Mouse (Mus musculus) bone marrow, adult 2 months (tissue): Measurements from ENCODE around the gene Fbxw21. TPM values are rescaled to one million over a fixed set of nuclear protein-coding genes. Genes with fewer than 3 reads are reported as not detected.

Experiments
- H3K27ac ChIP-seq: fragments of 200-500 bp; 2 replicates; pipeline ENCODE4 v1.5.1; 2012; ENCODE audit warnings: low read depth, mild to moderate bottlenecking, control low read depth, inconsistent platforms, low read length; ENCODE audit not compliant: control insufficient read depth, poor library complexity, insufficient read depth
- H3K4me1 ChIP-seq: fragments of 200-500 bp; 2 replicates; pipeline ENCODE4 v1.6.1; 2011; ENCODE audit warnings: low read length; ENCODE audit not compliant: control insufficient read depth, insufficient read depth
- H3K4me3 ChIP-seq: fragments of 200-500 bp; replicated peaks from 2 replicates; pipeline ENCODE3; 2011; ENCODE audit warnings: mild to moderate bottlenecking, low read depth, low read length, control low read depth; ENCODE audit not compliant: control insufficient read depth
- CTCF ChIP-seq: fragments of 200-500 bp; IDR thresholded peaks from 2 replicates; pipeline ENCODE4 v1.5.1; 2011; ENCODE audit warnings: low read length, control low read depth; ENCODE audit not compliant: control insufficient read depth, insufficient read depth
- POLR2A ChIP-seq: fragments of 200-500 bp; IDR thresholded peaks from 2 replicates; pipeline ENCODE4 v1.6.1; 2011; ENCODE audit warnings: low read depth, mild to moderate bottlenecking, control low read depth, low read length, borderline replicate concordance; ENCODE audit not compliant: control insufficient read depth
- WGBS: fragments of 180-500 bp; shearing (Covaris S2); methylation state at CpG from one replicate; pipeline ENCODE4 v1.1.7; 2018; 5-methylcytosine and 5-hydroxymethylcytosine counted together
- polyA plus RNA-seq: library from polyadenylated mRNA; stranded (reverse); fragments of >200 nt; gene quantifications from 2 replicates; pipeline ENCODE4 v1.2.4, GENCODE M21; 2011; ENCODE audit warnings: low replicate concordance; ENCODE audit not compliant: missing spikeins, insufficient read depth, insufficient read length

Fbxw21 gene
- polyA plus RNA-seq, 1 experiment = not detected

DNA sequence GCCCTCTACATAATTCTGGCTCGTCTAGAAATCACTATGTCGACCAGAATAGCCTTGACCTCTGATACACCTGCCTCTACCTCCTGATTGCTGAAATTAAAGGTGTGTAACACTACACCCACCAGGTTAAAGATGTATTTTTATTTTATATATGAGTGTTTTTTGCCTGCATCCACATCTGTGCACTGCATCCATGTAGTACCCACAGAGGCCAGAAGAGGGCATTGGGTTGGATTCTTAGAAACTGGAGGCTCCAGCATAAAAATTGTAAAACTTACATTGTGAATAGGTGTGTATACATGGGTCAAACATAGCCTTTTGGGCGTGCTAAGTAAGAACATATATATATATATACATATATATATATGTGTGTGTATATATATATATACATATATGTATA lies 33.6 kb downstream of the Fbxw21 start:
- TF ChIP-seq POLR2A = no peak
- no peak for TF ChIP-seq CTCF
- 46% methylated on average over 3 of the region's 3 CpGs for WGBS
- H3K4me1 ChIP-seq = no peaks in the 10 kb centered on the region
- H3K4me3 ChIP-seq = no peak overlapping the region
- no peak overlapping the region for H3K27ac ChIP-seq

DNA sequence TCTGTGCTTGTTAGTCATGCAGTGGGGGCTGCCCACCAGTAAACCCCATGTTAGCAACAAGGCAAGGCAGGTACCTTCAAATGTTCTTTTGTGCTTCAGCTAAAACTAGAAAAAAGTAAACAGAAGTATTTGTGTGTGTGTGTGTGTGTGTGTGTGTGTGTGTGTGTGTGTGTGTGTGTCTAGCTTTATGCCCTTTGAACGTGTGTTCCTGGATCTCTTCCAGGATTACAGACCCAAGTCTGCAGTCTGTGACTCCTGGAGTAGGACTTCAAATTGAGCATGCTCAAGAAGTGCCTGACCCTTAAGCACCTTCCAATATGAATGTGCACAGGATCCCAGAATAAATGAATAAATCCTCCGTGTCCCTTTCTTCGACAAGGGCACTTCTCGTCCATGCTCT lies 34.8 kb downstream of the Fbxw21 start:
- 80% methylated on average over 4 of the region's 4 CpGs for WGBS
- no peak for TF ChIP-seq CTCF
- TF ChIP-seq POLR2A = no peak

DNA sequence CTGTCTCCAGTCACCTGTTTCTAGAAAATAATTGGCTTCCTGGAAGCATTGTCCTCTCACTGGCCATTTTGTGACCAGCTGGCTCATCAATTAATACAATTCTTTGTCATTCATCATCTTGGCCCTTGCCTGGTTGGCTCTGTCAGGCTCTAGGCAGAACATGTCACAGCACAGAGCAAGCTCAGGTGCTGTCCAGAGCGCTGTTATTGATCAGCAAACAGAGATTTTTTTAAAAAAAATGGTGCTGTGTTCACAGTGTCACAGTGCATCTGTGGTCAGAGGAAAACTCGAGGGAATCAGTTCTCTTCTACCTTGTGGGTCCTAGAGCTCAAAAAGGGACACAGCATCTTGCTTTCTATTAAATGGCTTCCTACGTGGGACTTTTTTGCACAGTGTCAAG lies 36.4 kb downstream of the Fbxw21 start:
- WGBS = 60% methylated on average over 3 of the region's 3 CpGs
- TF ChIP-seq POLR2A (no peak), CTCF (no peak)
- Histone ChIP-seq H3K4me1 (no peaks in the 10 kb centered on the region), H3K27ac (no peak overlapping the region), H3K4me3 (no peak overlapping the region)

More for the DNA sequence above, 34.8 kb downstream of the Fbxw21 start:
- Histone ChIP-seq H3K4me3 (no peak overlapping the region), H3K27ac (no peak overlapping the region), H3K4me1 (no peaks in the 10 kb centered on the region)

DNA sequence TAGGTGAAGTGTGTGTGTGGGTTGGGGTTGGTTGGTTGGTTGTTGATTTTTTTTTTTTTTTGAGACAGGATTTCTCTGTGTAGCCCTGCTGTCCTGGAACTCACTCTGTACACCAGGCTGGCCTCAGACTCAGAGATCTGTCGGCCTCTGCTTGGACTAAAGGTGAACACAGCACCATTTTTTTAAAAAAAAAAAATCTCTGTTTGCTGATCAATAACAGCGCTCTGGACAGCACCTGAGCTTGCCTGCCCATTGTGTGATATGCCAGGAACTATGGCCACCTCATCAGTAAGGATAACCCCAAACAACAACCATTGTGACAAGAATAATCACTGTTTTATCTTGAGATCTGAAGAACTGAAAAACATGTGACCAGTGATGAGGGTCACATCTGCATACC lies 36.8 kb downstream of the Fbxw21 start:
- Histone ChIP-seq H3K4me1 (no peaks in the 10 kb centered on the region), H3K27ac (no peak overlapping the region), H3K4me3 (no peak overlapping the region)
- WGBS = 82% methylated on average over 2 of the region's 2 CpGs
- TF ChIP-seq CTCF = no peak
- no peak for TF ChIP-seq POLR2A

DNA sequence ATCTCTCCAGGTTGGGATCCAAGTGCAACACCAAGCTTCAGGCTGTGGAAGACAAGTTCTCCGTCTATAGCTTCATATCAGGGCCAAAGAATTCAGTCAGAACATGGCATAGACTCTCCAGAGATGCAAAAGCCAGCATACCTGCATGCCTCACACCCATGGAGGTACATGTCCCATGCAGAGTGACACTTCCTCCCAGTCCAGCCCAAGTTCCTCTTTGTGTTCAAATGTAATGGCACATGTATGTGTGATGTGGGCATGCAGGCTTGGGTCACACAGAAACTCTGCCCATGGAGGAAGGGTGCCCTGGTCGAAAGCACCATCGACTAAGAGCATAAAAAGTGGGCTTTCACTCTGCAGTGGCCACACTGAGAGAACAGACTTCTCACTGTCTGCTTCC lies 37.7 kb downstream of the Fbxw21 start:
- Histone ChIP-seq H3K27ac (no peak overlapping the region), H3K4me1 (no peaks in the 10 kb centered on the region), H3K4me3 (no peak overlapping the region)
- TF ChIP-seq POLR2A (no peak), CTCF (no peak)
- 69% methylated on average over 3 of the region's 3 CpGs for WGBS

DNA sequence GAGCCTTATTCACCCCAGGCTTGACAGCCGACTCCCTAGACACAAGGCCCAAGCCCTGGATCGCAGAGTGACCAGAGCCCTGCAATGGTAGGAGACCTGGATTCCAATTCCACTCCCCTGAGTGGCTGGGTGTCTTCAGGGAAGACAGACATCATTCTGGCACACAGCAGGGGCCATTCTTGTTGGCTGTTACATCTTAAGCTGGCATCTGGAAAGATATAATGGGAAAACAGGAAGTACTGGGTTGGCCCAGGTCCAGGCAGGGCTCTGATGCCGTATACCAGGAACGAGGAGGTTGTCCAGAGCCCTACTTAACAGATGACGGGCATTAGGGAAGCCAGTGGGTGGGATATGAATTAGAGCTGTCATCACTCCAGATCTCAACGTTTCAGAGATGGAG lies 38.6 kb downstream of the Fbxw21 start:
- TF ChIP-seq POLR2A = no peak
- no peak for TF ChIP-seq CTCF
- H3K4me3 ChIP-seq = no peak overlapping the region
- 29% methylated on average over 6 of the region's 6 CpGs for WGBS
- H3K4me1 ChIP-seq = no peaks in the 10 kb centered on the region
- no peak overlapping the region for H3K27ac ChIP-seq

DNA sequence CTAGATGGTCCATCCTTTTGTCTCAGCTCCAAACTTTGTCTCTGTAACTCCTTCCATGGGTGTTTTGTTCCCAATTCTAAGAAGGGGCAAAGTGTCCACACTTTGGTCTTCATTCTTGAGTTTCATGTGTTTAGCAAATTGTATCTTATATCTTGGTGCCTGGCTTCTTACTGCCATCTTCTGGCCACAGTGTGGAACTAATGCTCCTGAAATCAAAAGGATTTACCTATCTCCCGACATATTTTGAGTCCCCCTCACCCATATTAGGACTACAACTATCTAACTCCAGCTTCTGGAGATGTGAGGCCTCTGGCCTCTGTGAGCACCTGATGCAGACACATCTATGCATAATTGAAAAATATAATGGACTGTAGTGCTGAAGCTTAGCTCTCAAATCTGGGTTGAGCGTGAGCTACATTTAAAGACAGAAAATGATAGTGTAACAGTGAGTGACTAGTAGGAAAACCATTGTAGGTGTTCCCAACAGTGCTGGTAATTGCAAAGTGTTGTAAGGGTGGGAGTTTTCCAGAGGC lies 39.2 kb downstream of the Fbxw21 start:
- WGBS = 40% methylated on average over 2 of the region's 2 CpGs
- Histone ChIP-seq H3K4me3 (no peak overlapping the region), H3K4me1 (no peaks in the 10 kb centered on the region), H3K27ac (no peak overlapping the region)
- no peak for TF ChIP-seq POLR2A
- TF ChIP-seq CTCF = no peak

DNA sequence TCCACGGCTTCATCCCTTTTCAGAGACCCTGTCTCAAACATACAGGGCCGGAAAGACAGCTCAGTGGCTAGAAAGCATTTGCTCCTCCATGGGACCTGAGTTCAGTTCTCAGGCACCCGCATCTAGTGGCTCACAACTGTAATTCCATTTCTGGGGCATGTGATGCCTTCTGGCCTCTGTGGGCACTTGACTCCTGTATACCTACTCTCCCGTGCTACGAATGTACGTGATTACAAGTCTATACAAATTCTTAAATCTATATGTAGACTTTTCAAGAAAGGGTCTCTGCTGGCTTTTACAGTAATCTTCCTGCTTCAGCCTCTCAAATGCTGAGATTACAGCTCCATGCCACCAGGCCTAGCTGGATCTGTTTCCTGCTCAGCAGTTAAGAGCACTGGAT lies 40.9 kb downstream of the Fbxw21 start:
- TF ChIP-seq CTCF (no peak), POLR2A (no peak)
- H3K27ac ChIP-seq = no peak overlapping the region
- H3K4me3 ChIP-seq = no peak overlapping the region
- no peaks in the 10 kb centered on the region for H3K4me1 ChIP-seq
- 86% methylated on average over 6 of the region's 6 CpGs for WGBS

DNA sequence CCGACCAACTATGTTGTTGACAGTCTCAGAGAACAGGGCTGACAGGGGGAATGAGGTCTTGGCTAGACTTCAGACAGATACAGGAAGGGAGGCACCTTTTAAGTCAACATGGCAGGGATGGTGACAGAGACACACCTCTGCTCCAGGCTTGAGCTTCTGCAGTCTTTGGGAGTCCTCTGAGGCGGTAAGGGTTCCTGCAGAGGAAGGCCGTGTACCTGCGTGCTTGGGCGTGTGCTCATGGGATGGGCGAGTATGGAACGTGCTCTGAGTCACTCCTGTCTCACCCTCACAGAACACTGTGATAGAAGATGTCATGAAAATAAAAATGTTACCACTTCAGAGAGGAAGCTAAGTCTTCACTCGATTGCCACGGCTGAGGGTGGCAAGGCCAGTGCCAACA lies 42.3 kb downstream of the Fbxw21 start:
- WGBS = 81% methylated on average over 9 of the region's 9 CpGs
- no peak overlapping the region for H3K27ac ChIP-seq
- H3K4me1 ChIP-seq = no peaks in the 10 kb centered on the region
- TF ChIP-seq POLR2A (no peak), CTCF (no peak)
- no peak overlapping the region for H3K4me3 ChIP-seq
